Mouse (Mus musculus) CD8-positive naive resting alpha-beta T cell, adult 2 months (primary cell): ENCODE measurements around the gene Tmem262.
"Not testable (repeated sequence)": the region's sequence is repeated elsewhere in the genome, so short reads cannot be mapped to it uniquely, and the experiment has no call there.

Source experiments
- DNase-seq, 2 experiments: peaks; one replicate each; pipeline ENCODE4 v3.0.0; 2022; ENCODE audit warnings: low read depth in 2 of 2, low spot score in 2 of 2

The Tmem262 gene

DNA sequence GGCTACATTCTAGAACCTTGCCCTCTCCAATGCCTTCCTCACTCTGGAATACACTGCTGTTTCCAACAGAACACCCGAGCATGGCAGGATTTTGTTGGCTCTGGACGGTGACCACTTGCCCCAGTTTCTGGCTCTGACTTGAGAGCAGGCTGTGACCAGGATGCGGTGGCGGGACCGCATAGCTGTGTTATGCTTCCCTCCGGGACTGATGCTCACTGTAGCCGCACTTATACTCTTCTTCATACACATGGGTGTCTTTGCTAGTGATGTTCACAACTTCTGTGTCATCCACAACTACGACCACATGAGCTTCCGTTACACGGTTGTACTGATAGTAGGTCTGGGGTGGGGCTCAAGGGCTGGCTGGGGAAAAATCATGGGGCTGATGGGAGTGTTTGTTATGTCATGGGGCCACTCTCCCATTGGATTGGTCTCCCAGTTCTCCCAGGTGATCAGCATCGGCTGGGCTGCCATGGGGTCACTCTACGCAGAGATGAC, at the start of gene Tmem262:
Gene Tmem262 (plus strand): TSS at position 51 of the 498 bp plus-strand sequence.
- DNase-seq, result no peak

DNA sequence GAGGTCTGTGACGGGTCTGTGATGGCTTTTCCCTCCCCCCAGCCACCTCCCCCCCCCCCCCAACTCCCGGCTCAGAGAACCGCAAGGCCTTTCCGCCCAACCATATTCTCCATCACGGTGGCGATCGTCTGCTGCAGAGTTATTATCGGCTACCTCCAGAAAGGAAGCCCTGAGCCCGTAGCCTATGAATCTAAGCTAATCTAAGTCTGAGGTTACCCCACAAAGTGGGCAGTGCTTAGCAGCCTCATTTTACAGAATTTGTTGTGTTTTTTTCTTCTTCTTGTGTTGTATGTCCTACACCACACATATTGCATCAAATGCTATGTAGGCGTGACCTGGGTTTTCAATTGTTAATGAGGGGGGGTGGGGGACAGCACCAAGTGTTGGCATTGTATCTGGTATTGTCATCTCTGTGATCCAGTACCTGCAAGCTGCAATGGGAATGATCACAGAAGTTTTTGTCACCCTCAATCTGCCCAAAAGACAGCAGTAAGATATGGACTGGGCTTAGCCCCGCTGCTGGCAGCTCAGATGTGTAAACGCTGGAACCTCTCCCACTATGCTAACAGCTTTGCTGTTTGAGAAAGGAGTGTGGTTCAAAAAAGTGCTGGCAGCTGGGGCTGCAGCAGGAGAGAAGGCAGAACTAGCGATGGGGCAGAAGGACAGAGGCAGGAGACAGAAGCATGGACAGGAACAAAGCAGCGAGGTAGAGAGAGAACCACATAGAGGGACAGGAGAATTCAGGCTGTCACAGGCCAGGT, 49.1 kb upstream of the Tmem262 start:
- DNase-seq, result no peak

DNA sequence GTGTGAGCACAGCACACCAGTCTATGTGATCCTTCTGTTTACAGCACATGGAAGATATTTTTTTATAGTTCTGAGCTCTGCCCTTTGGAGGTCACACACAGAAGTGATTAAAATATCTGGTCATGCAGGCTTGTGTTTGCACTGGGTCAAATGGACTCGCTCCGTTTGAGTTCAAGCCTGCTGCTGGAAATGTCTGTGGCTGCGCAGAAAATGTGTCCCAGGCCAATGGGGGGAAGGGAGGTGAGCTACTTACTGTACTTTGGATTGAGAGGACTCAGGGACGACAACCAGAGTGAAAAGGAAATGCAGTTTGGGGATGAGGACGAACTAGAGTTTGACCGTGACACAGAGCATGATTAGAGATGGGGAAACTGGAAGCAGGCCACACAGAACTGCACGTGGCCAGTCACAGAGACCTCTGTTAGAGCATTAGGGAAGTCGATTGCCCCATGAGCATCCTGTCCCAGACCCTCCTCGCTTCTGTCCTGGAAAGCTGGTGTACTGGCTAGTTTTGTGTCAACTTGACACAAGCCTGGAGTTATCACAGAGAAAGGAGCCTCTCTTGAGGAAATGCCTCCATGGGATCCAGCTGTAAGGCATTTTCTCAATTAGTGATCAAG, 43.8 kb upstream of the Tmem262 start:
- no peak for DNase-seq

DNA sequence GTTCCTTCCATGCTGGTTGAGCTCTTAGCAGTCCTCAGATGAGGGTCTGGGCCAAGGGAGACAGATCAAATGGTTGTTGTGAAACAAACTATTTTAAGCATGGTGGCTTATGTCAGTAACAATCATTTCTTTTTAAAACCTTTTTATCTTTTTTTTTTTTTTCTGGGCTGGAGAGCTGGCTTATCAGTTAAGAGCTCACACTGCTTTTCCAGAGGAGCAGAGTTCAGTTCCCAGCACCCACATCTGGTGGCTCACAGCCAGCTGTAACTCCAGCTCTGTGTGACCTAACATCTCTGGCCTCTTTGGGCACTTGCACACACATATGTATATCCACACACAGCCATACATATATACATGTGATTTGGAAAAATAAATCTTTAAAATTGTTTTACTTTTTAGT, 42.1 kb upstream of the Tmem262 start:
- DNase-seq, result no peak

DNA sequence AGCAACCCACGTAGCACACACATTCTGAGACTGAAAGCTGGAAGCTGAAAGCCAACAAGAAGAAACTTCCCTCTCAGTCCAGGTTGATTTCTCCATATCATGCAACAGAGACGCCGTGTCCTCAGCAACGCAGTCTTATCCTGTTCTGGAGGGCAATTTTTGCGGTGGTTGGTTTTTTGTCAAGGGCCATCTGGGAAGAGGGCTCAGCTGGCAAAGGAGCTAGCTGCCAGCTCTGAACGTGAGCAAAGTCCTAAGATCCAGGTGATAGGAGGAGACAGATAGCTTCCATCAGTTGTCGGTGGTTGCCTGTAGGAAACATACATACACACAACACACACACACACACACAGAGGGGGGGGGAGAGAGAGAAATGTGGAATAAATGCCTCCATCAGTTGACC, 41.5 kb upstream of the Tmem262 start:
- no peak for DNase-seq

DNA sequence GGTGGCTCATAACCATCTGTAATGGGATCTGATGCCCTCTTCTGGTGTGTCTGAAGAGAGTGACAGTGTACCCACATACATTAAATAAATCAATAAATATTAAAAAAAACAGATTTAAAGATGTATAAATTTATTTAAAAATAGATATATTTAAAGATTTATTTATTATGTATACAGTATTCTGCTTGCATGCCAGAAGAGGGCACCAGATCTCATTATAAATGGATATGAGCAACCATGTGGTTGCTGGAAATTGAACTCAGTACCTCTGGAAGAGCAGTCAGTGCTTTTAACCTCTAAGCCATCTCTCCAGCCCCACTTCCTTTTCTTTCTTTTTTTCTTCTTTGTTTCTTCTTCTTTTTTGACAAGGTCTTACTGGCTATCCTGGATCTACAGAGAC, 39.8 kb upstream of the Tmem262 start:
- no peak for DNase-seq

DNA sequence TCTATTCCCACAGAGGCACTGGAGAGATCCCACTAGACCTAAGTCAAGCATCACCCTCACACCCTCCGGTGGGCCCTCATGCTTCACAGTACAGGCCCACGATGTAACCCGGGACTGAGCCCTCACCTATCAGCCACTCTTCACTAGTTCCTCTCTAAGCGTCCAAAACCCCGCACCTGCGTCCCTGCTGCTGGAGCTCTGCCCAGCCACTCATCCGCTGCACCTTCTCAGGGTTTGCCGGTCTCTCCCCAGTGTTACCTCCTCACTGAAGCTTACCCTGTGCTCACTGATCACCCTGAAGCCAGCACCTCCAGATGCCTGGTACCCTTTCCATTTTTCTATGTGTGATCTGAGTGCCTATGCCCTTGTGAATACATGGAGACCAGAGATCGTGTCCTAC, 37.5 kb upstream of the Tmem262 start:
- DNase-seq, result no peak

DNA sequence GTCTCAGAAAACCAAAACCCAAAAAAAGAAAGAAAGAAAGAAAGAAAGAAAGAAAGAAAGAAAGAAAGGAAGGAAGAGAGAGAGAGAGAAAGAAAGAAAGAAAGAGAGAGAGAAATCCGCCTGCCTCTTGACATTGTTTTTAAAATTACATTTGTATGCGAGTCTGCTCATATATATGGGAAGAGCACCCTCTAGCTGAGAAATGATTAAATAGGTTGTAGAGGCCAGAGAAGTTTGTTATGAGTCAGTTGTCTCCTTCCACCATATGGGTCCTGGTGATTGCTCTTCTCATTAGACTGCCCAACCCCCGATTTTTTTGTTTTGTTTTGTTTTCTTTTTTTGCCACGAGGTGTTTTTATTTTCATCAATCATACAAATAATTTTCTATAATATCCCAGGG, 35.7 kb upstream of the Tmem262 start:
- not testable (repeated sequence) for DNase-seq

DNA sequence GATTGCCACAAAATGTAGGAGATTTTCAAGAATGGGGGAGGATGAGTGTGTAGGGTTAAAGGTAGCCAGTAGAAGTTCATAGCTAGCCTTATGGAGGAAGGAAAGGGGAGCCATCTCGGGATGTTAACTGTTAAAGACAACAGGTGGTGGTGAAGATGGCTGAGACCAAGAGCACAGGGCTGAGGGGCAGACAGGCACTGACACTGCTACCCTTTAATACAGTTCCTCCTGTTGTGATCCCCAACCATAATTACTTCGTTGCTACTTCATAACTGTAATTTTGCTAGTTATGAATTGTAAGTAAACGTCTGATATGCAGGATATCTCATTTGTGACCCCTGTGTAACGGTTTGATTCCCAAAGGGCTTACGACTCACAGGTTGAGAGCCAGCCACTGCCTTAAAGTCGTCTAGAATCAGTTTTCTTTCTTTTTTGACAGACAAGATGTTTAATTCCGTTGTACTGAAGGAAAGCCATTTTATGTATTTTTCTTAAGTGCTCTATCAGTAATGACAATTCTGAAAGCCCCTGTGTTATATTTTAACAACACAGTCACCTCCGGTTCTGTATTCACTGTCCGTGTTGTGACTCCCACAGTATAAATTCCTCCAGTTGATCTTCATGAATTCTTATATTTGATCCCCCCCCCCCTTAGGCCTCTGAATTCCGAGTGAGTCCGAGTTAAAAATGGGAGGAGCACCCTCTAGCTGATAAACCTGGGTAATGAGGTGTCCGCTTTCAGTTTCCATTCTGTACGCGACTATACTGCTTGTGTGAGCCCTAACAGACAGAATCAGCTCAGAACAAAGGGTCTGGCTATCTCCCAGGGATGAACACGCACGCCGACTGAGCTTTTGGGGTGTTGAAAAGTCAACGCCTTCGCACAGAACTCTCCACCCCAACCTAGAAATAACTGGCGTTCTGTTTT, 34.2 kb upstream of the Tmem262 start:
- no peak for DNase-seq

DNA sequence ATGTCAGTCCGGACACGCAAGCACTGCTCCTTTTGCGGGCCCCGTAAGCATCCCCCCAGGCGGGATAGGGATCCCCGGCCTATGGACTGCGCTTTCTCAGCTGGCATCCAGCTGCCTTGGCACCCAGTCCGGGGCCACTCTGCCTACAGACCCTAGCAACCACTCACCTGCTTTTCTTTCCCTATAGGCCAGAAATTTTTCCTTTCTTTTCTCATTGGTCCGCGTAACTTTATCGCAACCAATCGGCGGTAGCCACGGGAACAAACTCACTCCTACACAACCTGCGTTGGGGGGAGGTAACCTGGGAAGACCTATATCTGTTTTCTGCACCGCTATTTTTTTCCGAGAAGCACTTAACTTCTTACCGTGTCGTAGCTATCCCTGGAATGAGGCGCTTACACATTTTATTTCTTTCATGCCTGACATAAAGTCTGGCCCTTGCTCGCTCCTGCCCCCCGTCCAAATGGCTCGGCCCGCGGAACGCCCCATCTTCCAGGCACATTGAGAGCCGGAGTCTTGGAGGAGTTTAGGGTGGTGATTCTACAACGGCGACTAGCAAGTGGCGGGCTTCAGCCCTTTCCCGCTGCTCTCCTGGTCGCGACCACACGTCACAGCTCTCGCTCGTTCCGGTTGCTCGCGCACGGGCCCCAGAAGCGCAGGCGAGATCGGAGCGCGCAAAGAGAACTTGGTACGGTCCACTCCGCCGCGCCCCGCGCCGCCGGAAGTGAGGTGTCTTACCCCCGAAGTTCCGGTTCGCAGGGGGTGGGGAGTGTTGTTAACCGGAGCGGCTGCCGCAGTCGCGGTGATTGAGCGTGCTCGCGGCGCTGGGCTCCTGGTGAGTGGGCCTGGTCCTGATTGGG, 33.3 kb upstream of the Tmem262 start, which contains the start of gene Syvn1:
Gene Syvn1 (plus strand): TSS at position 283 of the 860 bp plus-strand sequence.
- peak; percentile 80 to 88 for DNase-seq

DNA sequence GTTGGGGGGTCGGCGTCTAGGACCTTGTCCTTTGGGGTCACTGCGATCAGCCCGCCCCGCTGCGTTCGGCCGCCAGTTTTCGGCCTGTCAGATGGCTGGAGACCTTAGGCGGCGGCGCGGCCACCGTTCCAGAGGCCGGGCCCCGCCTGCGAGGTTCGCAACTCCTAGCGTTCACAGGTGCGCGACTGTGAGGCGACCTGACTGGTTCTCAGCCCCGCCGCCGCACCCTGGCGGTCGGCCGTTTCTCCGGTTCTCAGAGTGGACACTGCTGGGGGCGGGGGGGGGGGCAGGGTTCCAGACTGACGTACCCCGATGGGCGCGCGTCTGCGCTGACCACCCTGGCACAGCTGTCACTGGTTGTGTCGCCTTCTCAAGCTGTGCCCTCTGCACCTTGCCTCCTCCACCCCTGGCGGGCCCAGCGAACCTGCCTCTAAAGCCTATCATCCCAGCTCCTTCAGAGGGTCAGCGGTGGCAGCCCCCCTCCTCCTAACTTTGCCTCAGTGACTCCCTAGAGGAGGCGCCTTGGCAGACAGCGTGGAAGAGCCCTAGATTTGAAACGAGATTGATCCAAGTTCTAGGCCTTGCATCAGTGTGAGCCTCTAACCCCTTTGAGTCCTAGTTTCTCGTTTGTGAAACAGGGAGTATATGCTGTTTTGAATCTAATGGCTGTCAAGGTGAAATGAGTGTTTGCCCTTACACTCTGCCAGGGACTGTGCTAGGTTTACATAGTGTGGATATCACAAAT, 32.5 kb upstream of the Tmem262 start:
- no peak for DNase-seq

DNA sequence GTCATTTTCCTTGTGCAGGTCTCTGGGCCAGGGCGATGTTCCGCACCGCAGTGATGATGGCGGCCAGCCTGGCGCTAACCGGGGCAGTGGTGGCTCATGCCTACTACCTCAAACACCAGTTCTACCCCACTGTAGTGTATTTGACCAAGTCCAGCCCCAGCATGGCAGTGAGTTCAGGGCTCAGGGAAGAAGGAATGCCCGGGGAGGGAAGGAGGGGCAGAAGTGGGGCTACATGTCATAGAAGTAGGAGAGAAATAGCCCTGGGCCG, 32.0 kb upstream of the Tmem262 start:
- DNase-seq, result no peak

DNA sequence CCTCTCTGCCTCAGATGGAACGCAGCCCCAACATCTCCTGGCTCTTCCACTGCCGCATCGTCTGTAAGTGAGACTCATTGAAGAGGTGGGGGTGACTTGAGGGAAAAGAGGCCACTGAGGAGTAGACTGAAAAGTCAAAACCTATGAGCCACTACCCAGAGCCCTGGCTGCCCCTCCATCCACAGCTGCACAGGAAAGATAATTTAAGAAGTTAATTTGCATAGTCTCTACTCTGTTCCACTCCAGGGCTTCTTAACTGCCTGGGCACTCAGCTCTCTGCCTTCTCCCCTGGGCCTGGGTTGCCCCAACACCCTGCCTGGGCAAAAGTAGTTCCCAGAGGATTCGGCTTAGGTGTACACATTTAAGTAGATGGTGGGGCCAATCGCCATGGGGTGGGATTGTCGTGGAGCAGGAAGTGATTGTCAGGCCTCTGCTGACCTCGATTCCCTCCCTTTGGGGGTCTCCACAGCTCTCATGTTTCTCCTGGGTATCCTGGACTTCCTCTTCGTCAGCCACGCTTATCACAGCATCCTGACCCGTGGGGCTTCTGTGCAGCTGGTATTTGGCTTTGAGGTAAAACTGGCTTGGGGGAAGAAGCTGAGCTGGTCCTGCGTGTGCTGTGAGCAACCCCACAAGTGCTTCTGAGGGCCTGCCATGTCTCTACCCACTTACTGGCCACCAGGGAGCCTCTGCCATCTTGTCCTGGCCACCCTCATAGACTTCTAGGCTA, 31.0 kb upstream of the Tmem262 start:
- DNase-seq, result no peak

DNA sequence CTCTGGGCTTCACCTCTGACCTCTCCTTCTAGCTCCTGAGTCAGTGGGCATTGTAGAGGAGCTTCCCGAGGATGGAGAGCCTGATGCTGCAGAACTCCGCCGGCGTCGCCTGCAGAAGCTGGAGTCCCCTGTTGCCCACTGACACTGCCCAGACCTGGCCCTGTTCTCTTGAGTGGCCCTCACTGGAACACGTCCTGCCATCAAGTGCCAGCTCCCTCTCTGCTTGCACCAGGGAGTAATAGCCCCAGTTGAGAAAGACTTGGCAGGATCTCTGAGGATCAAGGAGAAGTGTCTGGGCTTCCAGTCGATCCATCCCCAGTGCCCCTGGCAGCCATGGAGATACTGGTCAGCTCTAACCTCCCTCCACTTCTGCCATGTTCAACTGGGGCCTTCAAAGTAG, 27.3 kb upstream of the Tmem262 start:
- no peak for DNase-seq

DNA sequence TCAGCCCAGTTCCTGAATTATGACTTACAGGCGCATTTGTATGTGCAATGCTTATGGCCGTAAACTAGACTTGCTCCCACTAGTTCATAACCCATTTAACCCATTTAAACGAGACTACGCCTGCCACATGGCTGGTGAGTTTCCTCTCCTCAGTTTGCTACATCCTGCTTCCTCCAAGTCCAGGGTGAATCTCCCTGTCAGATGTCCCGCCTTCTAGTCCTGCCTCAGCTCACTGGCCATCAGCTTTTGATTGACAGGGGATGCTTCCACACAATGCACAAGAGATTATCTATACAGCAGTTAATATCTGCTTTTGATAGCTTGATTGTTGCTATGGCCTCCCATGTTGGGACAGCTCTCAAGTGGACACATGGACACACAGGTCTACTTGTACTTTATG, 25.5 kb upstream of the Tmem262 start:
- DNase-seq, result no peak

DNA sequence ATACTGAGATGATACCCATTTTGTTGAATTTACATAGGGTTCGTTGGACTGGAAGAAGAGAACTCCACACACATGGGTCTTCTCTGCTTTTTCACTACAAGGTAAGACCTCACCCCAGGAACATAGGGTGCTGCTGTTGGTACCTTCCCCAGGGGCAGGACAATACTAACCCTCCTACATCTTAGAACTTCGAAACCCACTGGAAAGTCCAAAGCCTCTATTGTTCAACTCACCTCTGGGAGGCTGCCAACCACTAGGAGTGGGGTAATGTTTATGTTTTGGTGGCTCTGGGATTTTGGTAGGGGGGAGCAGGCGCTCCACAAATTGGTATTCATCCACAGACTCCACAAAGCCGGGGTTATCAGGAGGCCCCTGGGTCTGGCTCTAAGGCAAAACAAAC, 23.1 kb upstream of the Tmem262 start:
- no peak for DNase-seq

DNA sequence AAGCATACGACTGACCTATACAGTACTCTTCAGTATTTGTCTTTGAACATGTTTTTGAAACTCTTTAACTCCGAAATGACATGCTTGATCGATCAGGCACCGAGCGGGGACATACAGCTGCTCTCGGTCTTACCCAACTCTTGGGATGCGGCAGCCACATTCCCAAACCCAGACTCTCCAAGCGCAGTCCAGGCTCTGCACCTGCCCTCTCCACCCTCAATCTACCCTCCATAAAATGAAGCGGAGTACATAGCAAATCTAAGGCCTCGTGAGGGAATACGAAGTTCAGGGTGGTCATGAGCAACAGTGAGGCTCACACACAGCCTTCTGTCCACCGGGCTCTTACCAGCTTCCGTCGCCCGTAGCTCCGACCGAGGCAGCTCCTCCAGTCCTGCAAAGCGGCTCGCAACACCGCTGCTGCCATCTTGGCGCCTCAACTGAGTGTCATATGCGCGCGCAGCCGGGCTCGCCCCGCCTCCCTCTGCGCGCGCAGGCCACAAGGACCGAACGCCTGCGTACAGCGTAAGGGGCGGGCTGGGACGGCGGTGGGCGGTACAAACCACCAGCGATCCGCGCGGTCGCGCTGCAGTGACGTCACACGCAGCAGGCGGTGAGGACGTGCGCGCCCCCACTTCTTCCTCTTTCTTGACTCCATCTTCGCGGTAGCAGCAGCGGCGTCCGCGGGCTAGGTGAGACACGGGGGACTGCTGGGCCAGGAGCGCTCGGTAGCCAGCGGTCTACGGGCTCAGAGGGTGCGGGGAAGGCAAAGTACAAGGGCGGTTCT, 22.3 kb upstream of the Tmem262 start, which contains the start of the genes Mrpl49 and Fau:
Gene Mrpl49 (minus strand): TSS at position 473 of the 784 bp plus-strand sequence.
Gene Fau (plus strand): TSS at position 532 of the 784 bp plus-strand sequence.
- peak; percentile 98 to 99 for DNase-seq

DNA sequence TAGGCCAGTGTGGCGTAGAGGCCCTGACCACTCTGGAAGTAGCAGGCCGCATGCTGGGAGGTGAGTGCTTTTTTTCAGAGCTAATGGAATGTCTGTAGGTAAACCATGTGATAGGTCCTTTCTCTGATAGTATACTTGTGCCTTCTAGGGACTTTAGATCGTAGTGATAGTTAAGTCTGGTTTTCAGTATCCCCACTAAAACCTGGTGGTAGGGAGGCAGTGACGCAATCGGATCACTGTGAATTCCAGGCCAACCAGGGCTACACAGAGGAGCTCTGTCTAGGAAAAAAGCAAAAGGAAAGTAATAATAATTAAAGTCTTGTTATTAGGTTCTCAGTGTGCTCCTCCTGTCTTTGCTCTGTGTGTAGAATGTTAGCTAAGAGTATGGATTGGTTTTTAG, 21.3 kb upstream of the Tmem262 start:
- no peak for DNase-seq

DNA sequence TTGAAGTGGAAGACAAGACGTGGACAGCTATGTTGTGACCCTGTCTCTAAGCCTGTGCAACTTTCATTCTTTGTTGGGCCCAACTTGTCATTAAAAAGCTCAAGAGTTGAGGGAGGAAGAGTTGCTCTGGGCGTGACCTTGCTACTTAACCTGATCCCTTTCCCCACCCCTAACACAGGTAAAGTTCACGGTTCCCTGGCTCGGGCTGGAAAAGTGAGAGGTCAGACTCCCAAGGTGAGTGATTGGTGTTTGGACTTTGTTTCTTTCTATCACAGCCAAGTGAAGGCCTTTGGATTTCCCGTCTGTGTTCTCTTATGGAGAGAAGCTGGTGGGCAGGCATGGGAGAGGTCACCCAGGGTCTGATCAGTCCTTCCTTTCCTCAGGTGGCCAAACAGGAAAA, 20.9 kb upstream of the Tmem262 start:
- DNase-seq, result no peak
